Mouse (Mus musculus): ENCODE data around the gene Rapgef2. TPM values are rescaled to one million over a fixed set of nuclear protein-coding genes. Genes with fewer than 3 reads are reported as not detected.

Rapgef2 gene
- polyA plus RNA-seq, 1 experiment from 2014 or later, result 9.0 TPM

- no peaks in the 10 kb centered on the region for H3K9me3 ChIP-seq (ENCODE audit: control insufficient read depth, low read length)
- WGBS, result 60% methylated on average over 13 of the region's 13 CpGs
- no peak overlapping the region for H3K9ac ChIP-seq (ENCODE audit: low read depth, low read length)
- ATAC-seq (ENCODE audit: low FRiP score, low TSS enrichment), result peak; percentile 42; the same call in 1 of the 2 replicates
- no peaks in the 10 kb centered on the region for H3K36me3 ChIP-seq (ENCODE audit: control insufficient read depth, insufficient read depth, low read length)
- peaks cover 13% of the 10 kb centered on the region; the same call in 1 of the 2 replicates for H3K4me1 ChIP-seq (ENCODE audit: control insufficient read depth, insufficient read depth, low read length)
- no peak overlapping the region for H3K4me3 ChIP-seq (ENCODE audit: low read length)
- no peak overlapping the region for H3K27ac ChIP-seq (ENCODE audit: low read depth, low read length)
- H3K4me2 ChIP-seq (replicated peaks; ENCODE audit: low read depth, low read length), result no peak overlapping the region
- no peaks in the 10 kb centered on the region for H3K27me3 ChIP-seq (ENCODE audit: control insufficient read depth, insufficient read depth, low read length)
Observed at GRCm38 (mm10) chr3:79222192-79222960, 63.9 kb downstream of the Rapgef2 start.

- Histone ChIP-seq H3K4me3 (ENCODE audit: low read length) (no peak overlapping the region), H3K4me1 (ENCODE audit: control insufficient read depth, insufficient read depth, low read length) (peaks cover 13% of the 10 kb centered on the region; the same call in 1 of the 2 replicates), H3K9me3 (ENCODE audit: control insufficient read depth, low read length) (no peaks in the 10 kb centered on the region), H3K9ac (ENCODE audit: low read depth, low read length) (no peak overlapping the region), H3K4me2 (replicated peaks; ENCODE audit: low read depth, low read length) (no peak overlapping the region), H3K36me3 (ENCODE audit: control insufficient read depth, insufficient read depth, low read length) (no peaks in the 10 kb centered on the region), H3K27me3 (ENCODE audit: control insufficient read depth, insufficient read depth, low read length) (no peaks in the 10 kb centered on the region), H3K27ac (ENCODE audit: low read depth, low read length) (no peak overlapping the region)
- ATAC-seq (ENCODE audit: low FRiP score, low TSS enrichment), result 0 out of 2 replicates have a peak, but pooled peaks have one; percentile 33
- WGBS, result 47% methylated on average over 9 of the region's 9 CpGs
Observed at GRCm38 (mm10) chr3:79221296-79222191, 64.8 kb downstream of the Rapgef2 start.

GRCm38 (mm10) chr3:79219144-79219930 is 67.0 kb downstream of the Rapgef2 start:
- Histone ChIP-seq H3K4me1 (ENCODE audit: control insufficient read depth, insufficient read depth, low read length) (peaks cover 13% of the 10 kb centered on the region; the same call in 1 of the 2 replicates), H3K4me2 (replicated peaks; ENCODE audit: low read depth, low read length) (no peak overlapping the region), H3K36me3 (ENCODE audit: control insufficient read depth, insufficient read depth, low read length) (no peaks in the 10 kb centered on the region), H3K27ac (ENCODE audit: low read depth, low read length) (no peak overlapping the region), H3K9me3 (ENCODE audit: control insufficient read depth, low read length) (no peaks in the 10 kb centered on the region), H3K27me3 (ENCODE audit: control insufficient read depth, insufficient read depth, low read length) (no peaks in the 10 kb centered on the region), H3K9ac (ENCODE audit: low read depth, low read length) (no peak overlapping the region), H3K4me3 (ENCODE audit: low read length) (no peak overlapping the region)
- 67% methylated on average over 10 of the region's 10 CpGs for WGBS
- ATAC-seq (ENCODE audit: low FRiP score, low TSS enrichment), result no peak

GRCm38 (mm10) chr3:79218566-79219051 is 67.7 kb downstream of the Rapgef2 start:
- Histone ChIP-seq H3K4me1 (ENCODE audit: control insufficient read depth, insufficient read depth, low read length) (peaks cover 12% of the 10 kb centered on the region; the same call in 1 of the 2 replicates), H3K9ac (ENCODE audit: low read depth, low read length) (no peak overlapping the region), H3K4me3 (ENCODE audit: low read length) (no peak overlapping the region), H3K9me3 (ENCODE audit: control insufficient read depth, low read length) (no peaks in the 10 kb centered on the region), H3K4me2 (replicated peaks; ENCODE audit: low read depth, low read length) (no peak overlapping the region), H3K27me3 (ENCODE audit: control insufficient read depth, insufficient read depth, low read length) (no peaks in the 10 kb centered on the region), H3K36me3 (ENCODE audit: control insufficient read depth, insufficient read depth, low read length) (no peaks in the 10 kb centered on the region), H3K27ac (ENCODE audit: low read depth, low read length) (no peak overlapping the region)
- no peak for ATAC-seq (ENCODE audit: low FRiP score, low TSS enrichment)
- 60% methylated on average over 4 of the region's 4 CpGs for WGBS

GRCm38 (mm10) chr3:79210243-79210642 is 76.1 kb downstream of the Rapgef2 start:
- Histone ChIP-seq H3K27ac (ENCODE audit: low read depth, low read length) (no peak overlapping the region), H3K9ac (ENCODE audit: low read depth, low read length) (no peak overlapping the region), H3K4me3 (ENCODE audit: low read length) (no peak overlapping the region), H3K4me1 (ENCODE audit: control insufficient read depth, insufficient read depth, low read length) (peaks cover 3% of the 10 kb centered on the region; the same call in 1 of the 2 replicates), H3K36me3 (ENCODE audit: control insufficient read depth, insufficient read depth, low read length) (no peaks in the 10 kb centered on the region), H3K9me3 (ENCODE audit: control insufficient read depth, low read length) (no peaks in the 10 kb centered on the region), H3K27me3 (ENCODE audit: control insufficient read depth, insufficient read depth, low read length) (no peaks in the 10 kb centered on the region), H3K4me2 (replicated peaks; ENCODE audit: low read depth, low read length) (no peak overlapping the region)
- WGBS, result 72% methylated on average over 5 of the region's 5 CpGs
- no peak for ATAC-seq (ENCODE audit: low FRiP score, low TSS enrichment)

- Histone ChIP-seq H3K4me3 (ENCODE audit: low read length) (no peak overlapping the region), H3K27ac (ENCODE audit: low read depth, low read length) (no peak overlapping the region), H3K4me2 (replicated peaks; ENCODE audit: low read depth, low read length) (no peak overlapping the region), H3K4me1 (ENCODE audit: control insufficient read depth, insufficient read depth, low read length) (peaks cover 10% of the 10 kb centered on the region; the same call in 1 of the 2 replicates), H3K9me3 (ENCODE audit: control insufficient read depth, low read length) (no peaks in the 10 kb centered on the region), H3K27me3 (ENCODE audit: control insufficient read depth, insufficient read depth, low read length) (no peaks in the 10 kb centered on the region), H3K9ac (ENCODE audit: low read depth, low read length) (no peak overlapping the region), H3K36me3 (ENCODE audit: control insufficient read depth, insufficient read depth, low read length) (no peaks in the 10 kb centered on the region)
- ATAC-seq (ENCODE audit: low FRiP score, low TSS enrichment), result no peak
- WGBS, result 84% methylated on average over 2 of the region's 2 CpGs
Observed at GRCm38 (mm10) chr3:79207216-79207615, 79.1 kb downstream of the Rapgef2 start.

GRCm38 (mm10) chr3:79206524-79206923 is 79.8 kb downstream of the Rapgef2 start:
- ATAC-seq (ENCODE audit: low FRiP score, low TSS enrichment), result no peak
- Histone ChIP-seq H3K36me3 (ENCODE audit: control insufficient read depth, insufficient read depth, low read length) (no peaks in the 10 kb centered on the region), H3K9ac (ENCODE audit: low read depth, low read length) (no peak overlapping the region), H3K4me1 (ENCODE audit: control insufficient read depth, insufficient read depth, low read length) (peaks cover 10% of the 10 kb centered on the region; the same call in 1 of the 2 replicates), H3K27ac (ENCODE audit: low read depth, low read length) (no peak overlapping the region), H3K4me3 (ENCODE audit: low read length) (no peak overlapping the region), H3K27me3 (ENCODE audit: control insufficient read depth, insufficient read depth, low read length) (no peaks in the 10 kb centered on the region), H3K4me2 (replicated peaks; ENCODE audit: low read depth, low read length) (no peak overlapping the region), H3K9me3 (ENCODE audit: control insufficient read depth, low read length) (no peaks in the 10 kb centered on the region)
- WGBS, result 82% methylated on average over 7 of the region's 7 CpGs

- H3K27me3 ChIP-seq (ENCODE audit: control insufficient read depth, insufficient read depth, low read length), result no peaks in the 10 kb centered on the region
- H3K9ac ChIP-seq (ENCODE audit: low read depth, low read length), result no peak overlapping the region
- peaks cover 10% of the 10 kb centered on the region; the same call in 1 of the 2 replicates for H3K4me1 ChIP-seq (ENCODE audit: control insufficient read depth, insufficient read depth, low read length)
- no peaks in the 10 kb centered on the region for H3K9me3 ChIP-seq (ENCODE audit: control insufficient read depth, low read length)
- ATAC-seq (ENCODE audit: low FRiP score, low TSS enrichment), result no peak
- H3K27ac ChIP-seq (ENCODE audit: low read depth, low read length), result no peak overlapping the region
- no peak overlapping the region for H3K4me2 ChIP-seq (replicated peaks; ENCODE audit: low read depth, low read length)
- H3K4me3 ChIP-seq (ENCODE audit: low read length), result no peak overlapping the region
- WGBS, result 82% methylated on average over 4 of the region's 4 CpGs
- no peaks in the 10 kb centered on the region for H3K36me3 ChIP-seq (ENCODE audit: control insufficient read depth, insufficient read depth, low read length)
Observed at GRCm38 (mm10) chr3:79205981-79206380, 80.3 kb downstream of the Rapgef2 start.
